Mouse (Mus musculus) urinary bladder, postnatal 10 days (tissue): Measurements from ENCODE around the gene Fkbp14.

Experiments
- DNase-seq: peaks from one replicate; pipeline ENCODE4 v3.0.0; 2022; ENCODE audit warnings: low spot score

Gene Fkbp14

DNA sequence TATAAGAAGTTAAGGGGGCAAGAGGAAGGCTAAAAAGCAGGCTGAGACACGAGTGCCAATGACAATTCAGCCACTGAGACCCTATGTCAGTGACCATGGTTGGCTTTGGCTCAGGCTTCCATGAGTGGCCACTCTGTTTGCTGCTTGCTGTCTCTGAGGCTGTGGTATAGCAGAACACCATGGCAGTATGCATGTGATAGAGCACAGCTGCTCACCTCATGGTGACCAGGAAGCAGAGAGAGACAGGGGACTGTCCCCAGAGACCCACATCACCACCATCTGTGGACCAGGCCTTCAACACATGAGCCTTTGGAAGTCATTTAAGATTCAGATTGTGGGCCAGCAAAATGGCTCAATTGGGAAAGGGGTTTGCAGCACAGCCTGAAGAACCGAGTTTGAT is 53.5 kb downstream of the Fkbp14 start:
- DNase-seq: no peak

DNA sequence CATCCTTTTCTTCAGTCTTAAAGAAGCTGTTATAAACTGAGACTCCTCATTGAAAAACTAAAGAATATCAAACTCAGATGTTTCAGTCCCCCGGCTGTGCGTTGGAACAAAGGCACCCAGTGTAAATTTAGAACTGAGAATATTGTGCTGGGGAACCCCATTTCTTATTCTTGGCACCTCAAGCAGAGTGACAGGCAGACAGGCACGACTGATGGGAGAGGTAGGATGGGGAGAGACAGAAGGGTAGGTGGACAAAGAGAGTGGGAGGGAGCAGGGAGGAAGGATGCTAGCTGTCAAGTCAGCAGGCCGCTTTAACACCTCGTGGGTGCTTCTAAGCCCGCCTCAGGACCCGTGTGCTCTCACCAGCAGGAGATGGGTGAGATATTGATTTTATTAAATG is 54.3 kb downstream of the Fkbp14 start:
- DNase-seq: no peak

- no peak for DNase-seq
Observed at GRCm38 (mm10) chr6:54540252-54540887, 56.7 kb downstream of the Fkbp14 start.

- DNase-seq: no peak
Observed at GRCm38 (mm10) chr6:54539396-54539795, 57.7 kb downstream of the Fkbp14 start.

GRCm38 (mm10) chr6:54538773-54539173 is 58.3 kb downstream of the Fkbp14 start:
- DNase-seq: no peak

- DNase-seq: no peak
Observed at GRCm38 (mm10) chr6:54537053-54537452, 60.1 kb downstream of the Fkbp14 start.

GRCm38 (mm10) chr6:54535485-54535884 is 61.6 kb downstream of the Fkbp14 start:
- no peak for DNase-seq

DNA sequence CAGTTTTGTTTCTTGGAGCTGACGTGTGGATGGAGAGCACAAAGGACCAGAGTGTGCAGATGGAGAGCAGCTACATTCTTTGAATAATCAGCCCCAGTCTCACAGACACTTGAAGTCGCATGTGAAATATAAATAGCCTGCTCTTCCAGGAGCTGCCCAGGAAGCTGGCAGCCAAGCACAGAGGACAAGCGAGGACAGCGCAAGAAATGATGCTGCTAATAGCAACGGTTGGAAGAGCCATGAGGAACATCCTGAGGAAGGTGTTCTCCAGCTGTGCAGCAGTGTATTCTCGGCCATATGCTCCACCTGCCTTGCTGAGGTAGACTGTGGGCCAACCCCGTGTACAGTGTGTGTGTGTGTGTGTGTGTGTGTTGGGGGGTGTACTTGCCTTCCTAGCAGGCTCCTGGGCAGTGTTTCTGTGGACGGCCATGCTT is 66.0 kb downstream of the Fkbp14 start:
- DNase-seq: no peak

DNA sequence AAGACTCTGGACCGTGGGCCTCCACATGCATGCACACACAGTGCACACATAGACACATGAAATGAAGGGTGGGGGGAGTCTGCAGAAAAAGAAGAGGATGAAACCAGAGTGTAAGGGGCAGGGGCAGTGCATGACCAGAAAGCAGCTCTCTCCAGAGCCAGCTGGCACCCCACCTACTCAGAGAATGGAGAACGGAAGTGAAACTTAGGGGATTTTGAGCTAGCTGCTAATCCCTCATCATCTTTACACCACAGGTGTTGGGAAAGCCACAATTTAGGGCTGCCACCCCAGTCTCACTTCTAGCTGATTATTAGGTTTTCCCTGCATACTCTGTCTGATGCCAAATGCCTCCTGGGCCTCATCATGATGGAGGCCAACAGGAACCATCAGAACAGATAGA is 66.9 kb downstream of the Fkbp14 start:
- DNase-seq: no peak

- DNase-seq: no peak
Observed at GRCm38 (mm10) chr6:54528666-54529065, 68.4 kb downstream of the Fkbp14 start.
